Mouse (Mus musculus): Measurements from ENCODE around the gene Tfip11.

Gene Tfip11

DNA sequence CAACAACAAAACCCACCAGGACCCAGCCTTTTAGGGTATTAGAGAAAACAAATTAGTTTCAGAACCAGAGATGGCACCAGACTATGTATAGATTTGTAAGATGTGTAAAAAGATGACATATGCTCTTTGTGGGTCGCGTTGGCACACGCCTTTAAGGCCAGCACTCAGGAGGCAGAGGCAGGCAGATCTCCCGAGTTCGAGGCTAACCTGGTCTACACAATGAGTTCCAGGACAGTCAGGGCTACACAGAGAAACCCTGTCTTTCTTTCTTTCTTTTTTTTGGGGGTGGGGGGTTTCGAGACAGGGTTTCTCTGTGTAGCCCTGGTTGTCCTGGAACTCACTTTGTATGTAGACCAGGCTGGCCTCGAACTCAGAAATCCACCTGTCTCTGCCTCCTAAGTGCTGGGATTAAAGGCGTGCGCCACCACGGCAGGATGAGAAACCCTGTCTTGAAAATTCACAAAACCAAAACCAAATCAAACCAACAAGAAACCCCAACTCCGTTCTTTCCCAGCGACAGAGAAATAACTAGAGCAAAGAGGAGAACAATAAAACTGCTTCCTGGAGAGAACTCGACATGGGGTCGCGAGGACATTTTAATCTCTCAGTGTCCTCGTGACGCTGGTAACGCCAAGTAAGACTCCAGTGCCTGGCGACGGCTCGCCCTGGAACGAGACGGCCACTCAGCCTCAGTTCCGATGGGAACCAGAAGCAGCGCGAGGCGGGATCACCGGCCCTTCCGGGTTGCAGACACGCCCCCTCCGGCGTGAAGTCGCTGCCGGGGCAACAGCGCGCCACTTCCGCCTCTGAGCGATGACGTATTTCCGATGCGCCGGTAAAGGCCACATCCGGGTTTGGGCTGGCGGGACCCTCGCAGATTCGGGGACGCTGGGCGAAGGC is at the start of gene Tfip11:
Tfip11 (plus strand) TSS at position 813 of the 900 bp plus-strand sequence.
- peak; percentile 92 for DNase-seq (ENCODE audit: low read depth, low spot score)

DNA sequence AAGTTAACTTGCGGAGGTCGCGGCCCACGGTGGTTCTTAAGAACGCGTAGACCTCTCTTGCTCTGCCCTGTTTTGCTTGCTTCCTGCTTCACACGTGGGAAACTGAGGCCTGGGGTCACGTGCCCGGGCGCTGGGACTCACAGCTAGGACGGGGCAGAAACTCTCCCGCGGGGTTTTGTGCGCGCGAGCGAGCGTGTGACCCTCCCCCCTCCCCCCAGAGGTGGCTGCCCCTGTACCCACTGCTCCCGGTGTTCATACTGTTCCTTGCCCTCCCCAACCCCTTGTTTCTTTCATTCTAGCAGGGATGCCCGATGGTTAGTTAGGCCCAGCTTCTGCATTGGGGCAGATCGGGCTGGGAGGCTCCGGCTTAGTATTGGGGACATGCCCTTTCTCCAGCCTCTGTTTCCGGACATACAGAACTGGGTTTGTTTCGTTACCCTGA is 49.2 kb upstream of the Tfip11 start:
- no peak for DNase-seq (ENCODE audit: low read depth, low spot score)

DNA sequence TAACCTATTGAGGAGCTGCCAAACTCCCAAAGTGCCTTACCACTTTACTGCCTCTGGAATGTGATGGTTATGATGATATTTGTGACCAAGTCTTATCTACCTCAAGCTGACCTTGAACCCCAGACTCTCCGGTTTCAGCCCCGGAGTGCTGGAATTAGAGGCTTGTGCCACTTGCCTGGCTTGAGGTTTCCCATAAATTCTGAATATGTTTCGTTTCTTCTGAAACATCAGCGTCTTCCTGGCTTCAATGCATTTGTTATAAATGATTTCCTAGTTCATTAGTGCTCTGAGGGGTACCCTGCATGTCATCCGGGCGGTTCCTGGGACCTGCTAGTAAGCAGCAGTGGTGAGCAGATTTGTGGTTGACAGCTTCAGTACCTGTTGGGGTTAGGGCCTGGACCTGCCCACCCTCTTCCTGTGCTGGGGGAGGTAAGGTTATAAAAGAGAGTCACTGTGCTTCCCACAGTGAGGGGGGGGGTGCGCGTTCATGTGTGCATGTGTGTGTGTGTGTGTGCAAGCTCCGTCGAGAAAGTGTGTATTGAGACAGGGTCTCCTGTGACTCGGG is 48.2 kb upstream of the Tfip11 start:
- DNase-seq (ENCODE audit: low read depth, low spot score): no peak

DNA sequence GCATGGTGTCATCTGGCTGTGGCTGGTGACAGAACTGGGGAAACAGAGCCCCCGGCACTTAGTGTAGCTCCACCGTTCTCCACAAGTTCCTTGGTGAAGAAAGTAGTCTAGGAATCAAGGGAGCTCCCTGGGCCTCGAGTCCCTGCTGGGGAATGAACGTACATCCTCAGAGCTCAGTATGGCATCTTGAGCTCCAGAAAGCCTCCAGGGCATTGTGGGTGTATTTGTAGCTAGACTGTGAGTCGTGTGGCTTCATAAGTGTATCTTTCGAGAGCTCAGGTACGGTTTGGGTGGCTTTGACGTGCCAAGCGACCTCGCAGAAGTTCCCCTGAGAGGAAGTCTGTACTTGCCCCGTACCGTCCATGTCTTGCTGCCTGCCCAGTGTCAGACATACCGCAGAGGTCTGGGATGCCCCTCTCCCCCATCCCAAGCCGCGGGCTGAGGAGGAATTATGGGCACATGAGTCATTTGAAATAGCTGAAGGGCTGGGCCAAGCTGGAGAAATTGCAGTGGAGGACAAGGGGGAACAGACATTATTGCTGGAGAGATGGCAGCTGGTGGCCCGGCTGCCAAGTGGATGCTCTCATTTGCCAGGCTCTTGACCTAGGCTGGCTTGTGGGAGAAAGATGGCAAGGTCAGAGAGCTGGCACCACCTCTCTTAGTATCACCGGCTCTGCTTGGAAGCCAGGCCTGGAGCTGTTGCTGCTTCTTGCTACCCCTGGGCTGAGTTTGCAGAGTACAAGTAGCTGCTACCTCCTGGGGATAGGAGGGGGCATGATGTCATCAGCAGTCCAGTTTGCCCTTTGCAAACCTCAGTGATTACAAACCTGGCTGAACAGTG is 46.8 kb upstream of the Tfip11 start:
- DNase-seq (ENCODE audit: low read depth, low spot score): no peak

DNA sequence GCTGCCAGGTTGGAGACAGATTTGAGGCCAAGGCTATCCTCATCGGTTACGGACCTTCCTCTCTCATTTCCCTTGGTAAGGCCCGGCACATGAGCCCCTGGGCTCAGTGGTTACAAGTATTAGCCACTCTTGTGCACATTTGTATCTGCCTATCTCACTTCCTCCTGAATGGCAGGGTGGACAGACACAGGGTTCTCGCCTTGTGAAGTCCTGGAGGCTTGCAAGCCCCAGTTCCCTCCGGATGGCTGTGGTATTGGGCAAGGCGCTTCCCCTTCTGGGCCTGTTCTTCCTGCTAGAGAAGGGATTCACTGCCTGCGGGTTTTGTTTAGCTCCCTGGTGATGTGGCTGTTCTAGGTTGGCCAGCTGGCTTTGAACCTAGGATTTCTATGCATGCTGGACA is 46.0 kb upstream of the Tfip11 start:
- DNase-seq (ENCODE audit: low read depth, low spot score): no peak

DNA sequence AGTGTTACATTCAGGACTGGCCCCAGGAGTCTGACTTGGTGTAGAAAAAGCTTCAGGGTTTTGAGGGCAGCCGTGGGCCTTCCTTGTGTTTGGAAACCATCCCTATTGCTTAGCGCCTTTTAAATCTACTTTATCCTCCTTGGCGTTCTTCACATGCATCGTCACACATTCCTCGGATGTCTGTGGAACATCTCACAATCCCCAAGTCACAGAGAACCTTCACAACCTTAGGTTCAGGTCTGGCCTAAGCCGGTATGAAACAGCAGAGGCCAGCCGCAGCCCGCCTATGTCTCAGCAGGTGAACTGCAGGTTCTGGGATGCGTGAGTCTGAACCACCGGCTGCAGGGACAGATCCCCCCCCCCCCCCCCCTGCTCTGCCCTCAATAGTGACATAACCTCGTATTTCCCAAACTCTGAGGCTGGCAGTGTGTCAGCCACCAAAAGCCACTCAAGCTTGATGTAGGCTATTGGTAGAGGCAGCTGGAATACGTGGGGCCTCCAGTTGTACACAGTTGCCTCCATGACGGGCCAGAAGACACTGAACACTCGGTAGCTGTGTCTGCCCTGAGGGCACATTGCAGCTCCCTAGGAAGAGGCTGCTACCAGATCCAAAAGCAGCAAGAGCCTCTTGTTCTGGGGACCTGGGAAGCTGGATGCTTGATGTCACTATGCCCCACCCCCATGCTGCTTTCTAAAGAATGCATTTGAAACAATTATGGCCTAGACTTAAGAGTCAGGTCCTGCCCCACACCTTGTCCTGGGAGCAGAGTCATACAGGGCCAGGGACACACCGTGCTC is 45.1 kb upstream of the Tfip11 start:
- DNase-seq (ENCODE audit: low read depth, low spot score): no peak

DNA sequence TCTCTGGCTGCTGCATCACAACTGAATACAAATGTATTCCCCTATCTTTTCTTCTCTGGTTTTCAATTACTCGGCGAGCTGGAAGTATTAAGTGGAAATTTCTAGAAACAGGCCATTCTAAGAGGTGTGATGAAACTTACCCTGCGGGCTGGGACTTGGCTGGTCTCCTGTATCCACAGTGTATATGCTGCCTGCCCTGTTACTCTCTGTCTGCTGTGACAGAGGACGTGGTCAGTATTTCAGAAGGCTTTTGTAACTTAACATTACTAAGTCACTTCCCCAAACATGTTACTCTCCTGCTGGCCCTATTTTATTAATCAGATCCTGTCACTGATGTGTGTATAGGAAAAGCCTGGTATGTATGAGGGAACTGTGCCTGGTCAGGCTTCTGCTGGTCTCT is 44.5 kb upstream of the Tfip11 start:
- DNase-seq (ENCODE audit: low read depth, low spot score): no peak

DNA sequence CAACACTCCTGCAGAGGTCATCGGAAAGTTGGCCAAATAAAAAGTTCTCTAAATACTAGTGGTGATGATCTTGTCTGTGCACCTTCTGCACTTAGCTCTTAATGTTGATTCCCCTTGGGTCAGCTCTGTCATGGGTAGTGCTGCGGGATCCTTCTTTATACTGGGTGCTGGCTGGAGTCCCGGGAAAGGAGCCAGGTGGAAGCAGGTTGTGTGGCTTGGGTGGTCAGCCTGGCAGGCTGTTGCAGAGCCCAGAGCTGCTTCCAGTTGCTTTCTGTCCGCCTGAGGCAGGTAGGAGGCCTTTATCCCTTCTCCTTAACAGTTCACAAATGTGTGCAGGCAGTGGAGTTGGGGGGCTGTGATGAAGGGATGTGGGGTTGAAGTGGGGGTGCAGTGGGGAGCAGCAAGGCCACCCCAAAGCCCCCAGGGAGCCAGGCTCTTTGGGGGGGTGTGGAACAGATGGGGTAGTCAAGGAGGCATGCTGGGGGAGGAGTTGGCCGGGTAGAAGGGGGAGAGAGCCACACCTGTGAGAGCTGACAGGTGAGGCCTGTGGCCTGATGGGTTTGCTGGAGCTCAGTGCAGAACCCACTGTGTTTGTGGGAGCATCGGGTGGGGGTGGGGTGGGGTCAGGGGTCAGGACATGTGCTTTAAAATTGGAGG is 43.9 kb upstream of the Tfip11 start:
- DNase-seq (ENCODE audit: low read depth, low spot score): no peak

DNA sequence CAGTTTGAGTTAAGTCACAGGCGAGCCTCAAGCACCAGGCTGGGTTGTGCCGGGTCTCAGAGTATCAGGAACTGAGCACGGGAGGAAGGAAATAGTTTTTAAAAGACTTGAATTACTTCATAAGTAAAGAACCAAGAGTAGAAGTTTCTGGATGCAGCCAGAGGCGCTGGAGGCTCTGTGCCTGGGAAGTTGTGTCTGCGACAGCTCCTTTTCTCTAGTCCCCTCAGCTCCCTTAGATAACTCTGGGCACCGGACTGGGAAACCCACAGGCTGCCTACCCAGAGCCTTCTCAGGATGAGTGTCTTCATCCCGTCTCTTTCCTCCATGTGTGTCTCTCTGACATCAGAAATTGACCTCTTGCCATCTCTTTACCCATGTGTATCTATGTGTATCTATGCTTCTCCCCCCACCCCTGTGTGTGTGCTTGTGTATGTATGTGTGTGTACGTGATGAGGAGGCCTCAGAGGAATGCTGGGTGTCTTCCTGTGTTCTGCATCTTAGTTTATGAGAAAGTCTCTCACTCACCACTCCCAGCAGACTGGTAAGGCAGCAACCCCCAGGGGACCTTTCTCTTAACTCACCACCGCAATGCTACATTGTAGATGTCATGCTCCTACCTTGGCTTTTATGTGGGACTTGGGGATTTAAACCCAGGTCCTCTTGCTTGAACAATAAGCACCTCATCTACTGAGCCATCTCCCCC is 43.2 kb upstream of the Tfip11 start:
- no peak for DNase-seq (ENCODE audit: low read depth, low spot score)

DNA sequence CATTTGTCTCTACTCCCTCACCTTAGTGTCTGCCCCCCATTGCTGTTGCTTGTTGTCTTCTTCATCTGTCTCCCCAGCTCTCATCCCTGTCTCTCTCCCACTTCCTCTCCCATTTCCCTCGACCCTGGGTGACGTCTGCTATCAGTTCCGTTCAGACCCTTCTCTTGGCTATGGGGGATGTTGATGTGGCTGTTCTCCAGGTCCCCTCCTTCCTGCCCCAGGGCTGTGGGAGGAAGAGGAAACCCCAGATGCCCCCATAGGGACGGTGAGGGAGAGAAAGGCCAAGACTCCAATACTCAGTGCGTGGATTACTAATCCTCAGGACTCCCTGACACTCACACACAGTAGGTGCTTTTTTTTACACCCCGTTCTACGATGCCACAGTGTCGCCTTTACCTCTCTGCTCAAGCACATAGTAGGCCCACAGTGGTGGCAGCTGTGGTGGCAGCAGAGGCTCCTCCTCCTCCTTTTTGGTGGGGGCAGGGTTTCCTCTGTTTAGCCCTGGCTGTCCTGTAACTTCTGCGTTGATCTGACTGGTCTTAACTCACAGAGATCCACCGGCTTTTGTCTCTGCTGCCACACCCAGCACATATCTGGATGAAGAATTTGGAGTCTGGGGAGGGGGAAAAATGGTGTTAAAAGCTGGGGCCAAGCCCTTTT is 42.5 kb upstream of the Tfip11 start:
- DNase-seq (ENCODE audit: low read depth, low spot score): no peak

DNA sequence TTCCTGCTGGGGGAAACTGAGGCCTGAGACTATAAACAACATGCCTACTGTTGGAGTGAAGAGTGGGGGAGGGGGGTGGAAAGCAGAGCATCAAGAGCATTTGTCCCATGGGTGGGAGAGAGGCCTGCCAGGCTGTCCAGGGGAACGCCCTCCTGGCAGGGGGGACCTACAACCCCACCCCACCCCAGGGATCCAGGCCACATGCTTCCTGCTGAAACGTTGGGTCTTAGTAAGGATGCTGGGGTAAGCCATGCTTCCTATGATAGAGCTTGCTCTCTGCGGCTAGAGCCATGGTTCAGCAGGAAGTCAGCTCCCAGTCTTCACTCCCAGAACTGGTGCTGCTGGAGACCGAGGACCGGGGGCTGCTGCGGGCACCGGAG is 42.0 kb upstream of the Tfip11 start:
- no peak for DNase-seq (ENCODE audit: low read depth, low spot score)

DNA sequence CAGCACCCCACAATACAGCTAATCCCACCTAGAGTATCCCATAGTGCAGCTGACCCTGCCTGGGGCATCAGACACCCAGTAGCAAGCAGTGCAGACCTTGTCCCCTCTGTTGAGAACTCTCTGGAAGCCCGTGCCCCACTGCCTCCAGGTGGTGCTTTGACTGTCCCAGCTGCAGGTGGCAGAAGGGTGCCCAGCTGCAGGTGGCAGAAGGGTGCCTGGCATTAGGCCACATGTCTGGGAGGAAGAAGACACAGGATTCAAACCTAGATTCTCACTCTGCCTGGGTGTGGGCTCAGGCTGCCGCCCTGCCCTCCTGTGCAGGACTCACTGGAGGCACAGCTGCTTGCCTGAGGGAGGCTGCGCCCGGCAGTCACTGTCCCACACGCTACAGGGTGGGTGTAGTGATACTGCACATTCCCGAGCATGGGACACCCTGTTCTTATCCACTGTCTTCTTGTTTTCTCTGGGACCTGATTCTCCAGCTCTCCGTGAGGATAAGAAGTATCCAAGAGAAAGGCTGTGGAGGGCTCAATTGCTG is 40.5 kb upstream of the Tfip11 start:
- no peak for DNase-seq (ENCODE audit: low read depth, low spot score)

DNA sequence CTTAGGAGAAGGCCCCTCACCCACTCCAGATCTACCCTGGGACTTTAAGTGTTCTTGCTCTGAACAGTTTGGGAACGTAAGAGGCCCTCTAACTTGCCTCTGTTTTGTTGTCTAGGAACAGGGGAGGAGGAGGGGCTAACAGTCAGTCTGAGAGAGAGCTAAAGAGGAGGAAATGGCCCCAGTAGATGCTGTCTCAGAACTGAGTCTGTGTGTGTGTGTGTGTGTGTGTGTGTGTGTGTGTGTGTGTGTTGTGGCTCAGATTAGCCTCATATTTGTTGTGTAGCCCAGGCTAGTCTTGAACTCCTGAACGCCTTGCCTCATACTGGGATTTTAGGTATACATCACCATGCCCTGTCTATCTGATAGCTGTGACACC is 39.6 kb upstream of the Tfip11 start:
- no peak for DNase-seq (ENCODE audit: low read depth, low spot score)

DNA sequence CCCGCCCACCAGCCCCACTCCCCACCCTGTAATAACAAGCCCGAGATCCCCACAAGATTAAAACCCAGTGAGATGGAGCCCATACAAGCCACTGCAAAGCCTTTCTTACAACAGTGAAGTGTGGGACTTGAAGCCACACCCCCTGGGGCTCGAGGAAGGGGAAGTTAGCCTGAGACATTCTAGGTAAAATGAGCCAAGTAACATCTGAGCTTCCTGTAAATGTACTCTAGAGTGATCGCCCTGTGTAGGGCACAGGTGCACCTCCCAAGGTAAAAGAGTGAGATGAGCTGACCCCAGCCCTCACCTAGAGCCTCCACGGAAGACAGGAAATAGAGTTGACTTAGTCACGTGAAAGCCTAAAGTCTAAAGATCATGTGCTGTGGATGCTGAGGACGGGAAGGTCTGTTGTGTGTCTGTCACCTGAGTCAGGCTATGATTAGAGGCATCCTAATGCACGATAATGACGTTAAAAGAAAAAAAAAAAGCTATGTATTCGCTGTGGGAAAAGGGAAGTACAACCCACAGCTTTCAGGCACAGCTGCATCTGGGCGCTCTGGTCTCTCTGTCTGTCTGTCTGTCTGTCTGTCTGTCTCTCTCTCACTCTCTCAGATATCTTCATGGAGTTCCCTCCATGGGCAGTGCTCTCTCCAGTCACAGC is 39.0 kb upstream of the Tfip11 start:
- no peak for DNase-seq (ENCODE audit: low read depth, low spot score)

DNA sequence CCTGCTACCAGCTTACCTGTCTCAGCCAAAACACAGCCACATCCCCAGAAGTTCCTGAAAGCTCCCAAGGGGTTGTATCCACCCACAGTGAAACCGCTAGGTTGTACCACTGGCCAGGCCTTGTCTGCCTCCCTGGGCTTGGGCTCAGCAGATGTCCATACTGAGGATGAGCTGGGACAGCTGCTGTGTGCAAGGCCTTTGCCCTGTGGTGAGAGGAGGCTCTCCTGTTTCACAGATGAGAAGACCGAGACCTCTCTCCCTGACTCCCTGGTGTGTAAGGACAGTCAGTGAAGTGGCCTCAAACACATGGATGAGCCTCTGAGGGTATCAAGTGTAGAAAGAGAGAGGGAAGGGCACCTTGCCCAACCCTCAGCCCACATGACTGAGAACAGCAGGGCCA is 38.5 kb upstream of the Tfip11 start:
- no peak for DNase-seq (ENCODE audit: low read depth, low spot score)

DNA sequence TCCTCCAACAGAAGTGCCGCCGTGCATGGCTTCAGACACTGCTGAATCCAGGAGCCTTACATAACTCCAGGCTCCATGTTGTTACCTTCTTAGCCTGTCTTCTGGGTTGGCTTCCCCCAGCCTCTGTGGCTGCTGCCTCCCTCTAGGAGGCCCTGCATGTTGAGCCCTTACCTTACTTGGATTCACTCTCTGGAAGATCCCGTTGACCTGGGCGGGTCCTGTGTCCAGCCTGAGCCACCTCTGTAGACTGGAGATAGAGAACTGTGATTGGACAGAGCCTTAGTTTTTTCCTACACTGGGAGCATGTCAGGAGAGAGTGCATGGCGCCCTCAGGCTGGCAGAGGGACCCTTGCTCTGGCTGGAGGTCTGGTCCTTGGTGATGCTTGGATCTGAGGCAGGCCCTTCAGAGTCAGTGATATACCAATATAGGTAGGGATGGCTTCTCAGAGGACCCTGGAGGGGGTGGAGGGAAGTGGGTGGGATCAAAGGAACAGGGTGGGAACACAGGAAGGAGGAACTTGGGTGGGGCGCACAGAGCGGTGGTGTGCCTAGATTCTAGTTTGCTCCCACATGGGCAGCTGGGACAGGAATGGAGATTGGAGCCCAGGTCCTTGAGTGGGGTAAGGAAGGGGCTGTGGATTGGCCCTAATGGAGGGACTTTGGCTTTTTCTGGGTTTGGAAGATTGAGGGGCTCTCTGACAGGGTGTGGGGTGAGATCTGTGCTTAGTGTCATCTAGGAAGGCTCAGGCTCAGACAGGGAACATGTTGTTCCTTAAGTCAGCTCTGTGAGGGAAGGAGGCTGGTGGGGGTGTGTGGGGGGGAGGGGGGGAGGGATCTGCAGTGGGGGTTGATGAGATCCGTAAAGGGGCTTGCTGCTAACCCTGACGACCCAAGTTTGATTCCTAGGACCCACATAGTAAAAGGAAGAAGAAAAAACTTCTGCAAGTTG is 37.7 kb upstream of the Tfip11 start:
- no peak for DNase-seq (ENCODE audit: low read depth, low spot score)

DNA sequence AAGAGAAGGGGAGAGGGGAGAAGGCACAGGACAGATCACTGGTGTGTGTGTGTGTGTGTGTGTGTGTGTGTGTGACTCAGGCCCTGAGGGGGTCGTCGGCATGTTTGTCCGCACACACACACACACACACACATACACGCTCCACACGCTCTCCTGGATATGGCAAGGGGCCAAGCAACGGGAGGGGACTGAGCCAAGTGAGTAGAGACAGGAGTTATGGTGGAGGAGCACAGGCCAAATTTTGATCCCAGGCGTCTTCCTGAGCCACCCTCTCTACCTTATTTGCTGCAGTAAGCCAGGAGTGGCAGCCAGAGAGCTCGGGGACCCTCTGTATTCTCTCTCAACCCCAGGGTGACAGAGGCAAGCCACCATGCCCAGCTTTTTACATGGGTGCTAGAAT is 36.9 kb upstream of the Tfip11 start:
- no peak for DNase-seq (ENCODE audit: low read depth, low spot score)
